Mouse (Mus musculus) left cerebral cortex, postnatal 14 days (tissue): ENCODE measurements around the gene Dhdds. TPM values are rescaled to one million over a fixed set of nuclear protein-coding genes. Genes with fewer than 3 reads are reported as not detected.
A peak's percentile ranks its signal among the peaks of the same experiment; 100 is the strongest.
"Not testable (repeated sequence)": the region's sequence is repeated elsewhere in the genome, so short reads cannot be mapped to it uniquely, and the experiment has no call there.

Experiments
- DNase-seq, 2 experiments: peaks; one replicate each; pipeline ENCODE4 v3.0.0; 2021 to 2022; ENCODE audit warnings: low spot score in 2 of 2, mixed read lengths in 1 of 2
- intact Hi-C: fragments of 180-260 bp; cut with DNase I; formaldehyde crosslinking; loops from one replicate; pipeline ENCODE4 v1.15.1; 2025
- total RNA-seq, 2 experiments: library from RNA; stranded (reverse); gene quantifications; 2 replicates each; pipeline ENCODE4 v1.2.3; 2021

Gene Dhdds
- total RNA-seq, 2 experiments from 2014 or later = 61.0 to 63.6 TPM

DNA sequence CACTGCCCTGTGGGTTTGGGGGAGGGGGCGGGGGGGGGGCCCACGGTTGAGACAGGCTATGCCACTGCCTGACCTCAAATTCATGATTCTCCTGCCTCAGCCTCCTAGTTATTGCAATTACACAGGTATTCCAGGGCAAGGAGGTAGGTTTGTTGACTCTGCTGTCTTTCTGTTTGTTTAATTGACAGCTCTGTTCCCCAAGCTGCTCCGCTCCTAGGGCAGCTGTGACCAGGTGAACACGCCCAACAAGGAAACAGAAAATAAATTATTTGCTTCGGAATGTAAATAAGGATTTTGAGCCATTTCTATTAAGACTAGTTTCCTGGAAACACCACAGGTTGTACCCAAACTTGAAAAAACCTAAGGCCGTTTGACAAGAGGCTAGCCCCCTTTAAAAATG, 9.0 kb upstream of the Dhdds start:
- intact Hi-C loops = no loop called here
- no peak for DNase-seq

DNA sequence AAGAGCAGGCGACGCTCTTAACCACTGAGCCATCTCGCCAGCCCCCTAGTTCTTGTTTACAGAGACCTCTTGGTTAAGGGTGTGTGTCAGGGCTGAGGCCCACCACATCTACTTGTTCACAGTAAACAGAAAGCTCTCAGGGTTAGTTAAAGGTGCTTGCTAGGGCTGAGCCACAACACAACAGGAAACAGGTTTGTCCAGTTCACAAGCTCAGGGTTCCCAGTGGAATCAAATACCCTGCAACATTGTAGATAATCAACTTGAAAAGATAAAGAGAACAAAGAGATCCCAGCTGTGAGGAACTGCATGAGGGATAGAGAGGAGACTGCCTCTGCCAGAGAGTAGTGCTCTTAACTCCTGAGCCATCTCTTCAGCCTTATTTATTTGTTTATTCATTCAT, 6.1 kb upstream of the Dhdds start:
- intact Hi-C loops = no loop called here
- no peak for DNase-seq

DNA sequence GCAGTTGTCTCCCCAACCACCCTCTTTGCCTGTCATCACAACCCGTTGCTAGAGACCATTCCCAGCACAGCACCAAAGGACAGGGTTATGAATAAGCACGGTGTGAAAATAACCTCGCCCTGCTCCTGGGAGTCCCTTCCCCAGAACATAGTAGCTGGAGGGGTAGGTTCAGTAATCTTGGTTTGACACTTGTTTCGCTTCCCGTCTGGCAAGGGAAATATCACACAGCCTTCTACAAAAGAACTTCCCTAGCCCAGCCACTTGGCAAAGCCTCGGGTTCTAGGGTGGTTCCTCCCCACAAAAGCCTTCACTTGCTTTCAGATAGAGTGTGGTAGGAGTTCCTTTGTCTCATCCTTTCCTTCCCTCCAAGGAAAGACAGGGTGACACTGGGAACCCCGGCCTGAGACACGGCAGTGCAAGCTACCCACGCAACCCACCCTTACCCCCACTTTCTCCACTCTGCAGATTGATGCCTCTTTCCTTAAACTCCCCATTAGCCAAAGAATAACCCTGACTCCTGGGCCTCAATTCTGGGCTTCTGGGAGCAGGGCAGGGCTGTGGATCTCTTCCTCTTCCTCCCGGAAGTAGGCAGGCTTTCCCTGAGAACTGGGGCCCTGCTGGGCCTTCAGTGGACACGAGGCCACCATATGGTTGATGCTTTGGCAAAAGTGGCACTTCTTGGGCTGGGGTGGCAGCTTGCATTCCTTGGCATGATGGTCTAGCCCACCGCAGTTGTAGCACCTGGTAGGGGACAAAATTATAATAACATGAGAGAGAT, 5.1 kb upstream of the Dhdds start:
- intact Hi-C loops = no loop called here
- no peak for DNase-seq

DNA sequence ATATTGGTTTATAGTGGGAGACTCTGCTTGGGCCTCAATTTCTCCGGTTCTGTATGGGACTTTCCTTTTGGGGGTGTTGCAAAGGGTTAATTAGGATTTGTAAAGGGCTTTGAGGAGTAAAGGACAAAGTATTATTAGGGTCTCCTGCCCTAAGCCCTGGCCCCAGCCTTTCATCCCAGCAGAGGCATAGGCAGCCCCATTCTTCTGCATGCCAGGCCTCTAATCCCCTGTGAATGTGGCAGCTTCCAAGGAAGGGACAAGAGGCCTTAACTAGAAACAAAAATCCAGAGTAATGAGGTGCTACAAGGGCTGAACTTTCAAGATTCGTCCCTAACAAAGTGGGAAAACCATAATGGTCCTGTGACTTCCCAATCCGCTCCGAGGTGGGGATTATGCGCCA, 2.2 kb upstream of the Dhdds start:
- intact Hi-C loops = no loop called here
- DNase-seq = no peak

DNA sequence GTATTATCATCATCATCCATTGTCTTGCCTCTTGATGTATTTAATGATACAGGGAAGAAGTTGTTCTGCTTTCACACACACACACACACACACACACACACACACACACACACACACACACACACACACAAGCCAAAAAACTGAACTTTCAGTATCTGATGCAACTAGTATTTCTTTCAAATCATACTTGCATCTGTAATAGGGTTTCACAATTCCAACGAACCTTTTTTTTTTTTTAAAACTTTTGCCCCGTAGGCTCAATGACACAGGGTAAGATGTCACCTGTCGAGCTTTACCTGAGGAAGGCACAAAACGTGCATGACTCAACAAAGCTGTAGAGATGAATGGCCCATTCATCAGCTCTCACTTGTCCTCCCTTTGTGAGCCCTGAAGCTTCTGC, 1.5 kb upstream of the Dhdds start:
- no peak for DNase-seq
- intact Hi-C loops = no loop called here

DNA sequence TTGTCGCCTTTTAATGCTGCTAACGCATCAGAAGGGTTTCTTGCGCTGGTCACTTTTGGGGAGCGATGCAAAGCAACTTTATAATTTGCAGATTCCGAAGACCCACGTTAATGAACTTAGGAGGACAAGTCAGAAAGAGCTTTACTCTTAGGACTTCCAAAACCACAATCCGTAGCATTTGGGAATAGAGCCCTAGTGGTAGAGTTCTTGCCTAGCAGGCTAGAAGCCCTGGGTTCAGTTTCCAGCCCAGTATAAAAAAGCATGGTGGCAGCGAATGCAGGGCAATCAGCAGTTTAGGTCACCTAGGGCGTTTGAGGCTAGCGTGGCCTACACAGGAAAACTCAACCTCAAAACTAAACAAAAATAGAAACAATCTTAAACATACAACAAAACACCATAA, 992 bp upstream of the Dhdds start:
- intact Hi-C loops = no loop called here
- DNase-seq = no peak

DNA sequence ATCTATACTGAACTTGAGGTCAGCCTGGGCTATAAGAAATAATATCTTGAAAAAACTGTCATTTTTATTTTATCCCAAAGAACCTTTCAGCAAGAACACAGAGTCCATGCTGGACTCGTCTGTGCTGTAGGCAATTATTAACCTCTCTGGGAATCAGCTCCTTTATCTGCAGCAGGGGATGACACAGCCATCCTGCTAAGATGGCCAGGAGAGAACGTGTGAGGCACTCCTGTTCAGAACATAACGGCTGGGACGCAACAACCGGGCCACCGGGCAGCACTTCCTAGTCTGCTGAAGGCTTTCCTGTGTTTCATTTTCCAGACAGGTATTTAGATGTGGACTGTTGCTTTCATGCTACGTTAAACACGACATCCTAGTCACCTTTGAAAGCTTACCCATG, 6.0 kb downstream of the Dhdds start:
- DNase-seq = no peak
- intact Hi-C loops = no loop called here

DNA sequence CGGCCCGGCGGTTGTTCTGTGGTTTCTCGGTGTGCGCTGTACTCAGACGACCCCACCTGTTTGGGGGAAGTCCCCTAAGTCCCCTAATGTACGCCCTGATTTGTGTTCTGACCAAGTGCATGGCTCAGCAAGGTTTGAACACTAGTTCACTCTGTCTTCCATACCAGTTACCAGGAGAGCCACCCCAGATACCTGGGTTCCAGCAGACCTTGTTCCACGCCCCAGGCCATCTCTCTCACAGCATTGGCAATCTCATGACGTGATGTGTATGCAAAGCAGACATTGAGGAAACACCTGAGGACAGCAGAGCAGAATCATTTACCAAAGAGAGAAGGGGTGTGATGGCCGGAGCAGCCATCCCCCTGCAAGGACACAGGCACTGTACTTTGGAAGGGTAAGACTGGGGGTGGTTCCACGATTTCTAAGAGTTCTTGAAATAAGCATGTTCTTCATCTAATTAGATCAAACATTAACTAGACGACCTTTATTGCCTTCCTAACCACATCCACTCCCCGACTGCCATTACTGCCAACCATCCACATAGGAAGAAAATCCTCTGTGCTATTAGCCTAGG, 9.5 kb downstream of the Dhdds start:
- DNase-seq = no peak
- intact Hi-C loops = no loop called here

DNA sequence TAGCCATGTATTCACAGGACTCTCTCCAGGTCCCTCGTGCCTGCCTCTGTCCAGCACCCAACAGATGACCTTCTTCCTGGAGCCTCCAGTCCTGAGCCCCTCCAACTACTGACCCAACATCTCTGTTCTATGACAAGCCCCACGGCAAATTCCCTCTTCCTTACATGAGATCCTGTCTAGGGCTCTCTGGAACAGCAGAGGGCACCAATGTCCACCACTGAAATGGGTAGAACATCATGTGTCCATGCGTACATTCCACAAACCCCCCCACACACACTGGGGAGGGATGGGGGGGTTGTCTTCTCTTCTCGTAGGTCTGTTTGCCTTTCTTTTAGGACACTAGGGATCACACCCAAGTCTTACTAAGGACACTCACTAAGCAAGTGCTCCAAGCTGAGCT, 10.7 kb downstream of the Dhdds start:
- DNase-seq = peak in 1 of 2 experiments; percentile 22
- intact Hi-C loops = no loop called here

DNA sequence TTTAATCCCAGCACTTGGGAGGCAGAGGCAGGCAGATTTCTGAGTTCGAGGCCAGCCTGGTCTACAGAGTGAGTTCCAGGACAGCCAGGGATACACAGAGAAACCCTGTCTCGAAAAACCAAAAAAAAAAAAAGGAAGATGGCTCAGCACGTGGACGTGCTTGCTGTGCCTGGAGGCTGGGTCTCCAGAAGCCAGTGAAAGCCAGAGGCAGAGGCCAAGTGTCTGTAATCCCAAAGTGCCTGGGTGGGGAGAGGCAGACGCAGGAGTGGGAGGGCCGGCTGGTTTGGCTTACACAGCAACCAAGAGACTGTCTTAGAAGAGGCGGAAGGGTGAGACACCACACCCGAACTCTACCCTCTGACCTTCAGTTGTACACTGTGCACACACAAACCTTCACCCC, 12.4 kb downstream of the Dhdds start:
- intact Hi-C loops, DNase-seq: not testable (repeated sequence)

DNA sequence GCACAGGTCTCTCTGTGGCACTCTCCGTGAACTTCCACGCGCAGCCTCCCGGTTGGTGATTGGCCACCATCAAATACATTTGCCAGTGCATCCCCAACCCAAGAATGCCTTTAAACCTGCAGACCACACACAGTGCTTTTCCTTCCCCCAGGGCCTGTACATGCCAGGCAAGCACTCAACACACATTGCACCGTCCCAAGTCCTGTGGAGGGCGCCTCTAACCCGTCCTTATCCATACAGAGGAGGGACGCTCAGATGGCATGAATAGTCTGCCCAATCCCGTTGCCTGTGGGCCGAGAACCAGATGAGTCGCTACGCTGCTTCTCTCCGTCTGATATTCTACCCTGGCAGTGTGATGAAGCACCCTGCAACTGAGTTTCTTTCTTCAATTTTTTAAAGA, 17.8 kb downstream of the Dhdds start:
- intact Hi-C loops = no loop called here
- DNase-seq = no peak

DNA sequence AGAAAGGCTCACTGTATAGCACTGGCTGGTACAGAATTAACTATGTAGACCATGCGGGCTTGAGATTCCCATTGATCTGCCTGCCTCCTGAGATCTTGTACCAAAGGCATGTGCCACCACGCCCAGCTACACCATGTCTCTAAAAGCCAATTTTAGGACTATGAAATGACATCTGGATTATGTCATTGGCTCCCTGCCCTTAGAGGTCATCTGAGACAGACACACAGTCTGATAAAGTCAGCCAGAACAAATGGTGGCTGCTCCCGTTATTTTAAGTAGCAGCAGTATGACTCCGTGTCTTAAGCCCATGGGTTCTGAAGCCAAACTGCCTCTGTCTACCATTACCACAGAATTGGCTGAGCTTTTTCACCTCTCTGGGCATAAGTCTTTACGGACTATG, 20.2 kb downstream of the Dhdds start:
- intact Hi-C loops = no loop called here
- no peak for DNase-seq

DNA sequence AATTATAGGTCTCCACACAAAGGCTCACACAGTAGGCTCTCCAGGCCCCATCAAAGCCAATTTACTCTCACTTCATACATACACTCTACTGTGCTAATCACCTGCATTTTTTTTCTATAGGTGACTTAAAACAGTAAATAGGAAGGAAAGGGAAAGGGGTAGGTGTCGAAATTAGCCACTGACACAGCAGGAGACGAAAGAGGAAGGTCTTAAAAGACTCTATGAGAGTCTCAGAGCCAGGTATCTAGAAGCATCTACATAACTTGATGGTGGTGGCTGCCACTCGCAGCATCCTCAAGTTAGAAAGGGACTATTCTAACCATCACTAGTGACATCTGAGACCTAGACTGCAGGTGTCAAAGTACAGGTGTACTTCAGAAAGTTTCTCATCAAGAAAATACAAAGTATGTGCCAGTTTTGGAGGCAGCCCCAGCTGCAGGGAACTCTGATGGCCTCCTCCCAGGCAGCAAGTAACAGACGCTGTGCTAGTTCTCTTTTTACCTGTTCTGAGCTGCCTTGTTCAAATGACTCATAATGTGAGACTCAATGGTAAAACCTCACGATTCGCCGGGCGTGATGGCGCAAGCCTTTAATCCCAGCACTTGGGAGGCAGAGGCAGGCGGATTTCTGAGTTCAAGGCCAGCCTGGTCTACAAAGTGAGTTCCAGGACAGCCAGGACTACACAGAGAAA, 22.6 kb downstream of the Dhdds start:
- intact Hi-C loops = no loop called here
- no peak for DNase-seq

DNA sequence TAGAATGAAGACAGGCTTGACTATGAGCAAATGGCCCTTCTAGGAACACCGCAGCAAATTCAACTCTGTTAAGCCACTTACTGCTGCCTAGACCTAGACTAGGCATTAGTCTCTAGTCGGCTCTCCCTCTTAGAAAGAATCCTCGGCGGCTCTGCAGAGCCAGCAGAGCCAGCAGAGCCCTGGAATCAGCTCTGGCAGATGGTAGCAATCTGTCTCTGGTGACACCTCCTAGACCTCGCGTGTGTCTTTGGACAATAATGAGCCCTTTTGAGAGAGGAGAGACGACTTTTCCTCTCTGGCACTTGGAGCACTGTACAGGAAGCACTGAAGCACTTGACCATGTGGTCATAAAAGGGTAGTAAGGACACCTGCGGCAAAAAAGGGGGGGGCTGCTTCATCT, 29.0 kb downstream of the Dhdds start:
- intact Hi-C loops = no loop called here
- DNase-seq = no peak

DNA sequence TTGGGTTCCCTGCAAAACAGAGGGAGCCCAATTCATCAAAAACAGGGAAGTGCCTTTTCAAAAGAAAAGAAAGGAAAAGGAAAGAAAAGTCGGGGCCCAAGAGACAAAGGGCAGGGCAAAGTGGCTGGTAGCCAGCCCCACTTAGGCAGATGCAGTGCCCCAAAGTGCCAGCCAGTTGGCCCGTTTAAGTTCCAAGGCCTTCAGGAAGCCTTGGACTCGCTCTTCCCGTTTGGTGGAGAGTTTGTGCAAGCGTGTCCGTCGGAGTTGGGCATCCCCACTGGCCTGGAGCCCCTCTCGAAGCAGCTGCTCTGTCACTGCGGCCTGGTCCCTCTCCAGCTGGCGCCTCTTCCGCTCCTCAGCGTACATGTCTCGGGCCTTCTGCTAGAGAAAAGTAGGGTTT, 29.8 kb downstream of the Dhdds start:
- no peak for DNase-seq
- intact Hi-C loops = no loop called here

DNA sequence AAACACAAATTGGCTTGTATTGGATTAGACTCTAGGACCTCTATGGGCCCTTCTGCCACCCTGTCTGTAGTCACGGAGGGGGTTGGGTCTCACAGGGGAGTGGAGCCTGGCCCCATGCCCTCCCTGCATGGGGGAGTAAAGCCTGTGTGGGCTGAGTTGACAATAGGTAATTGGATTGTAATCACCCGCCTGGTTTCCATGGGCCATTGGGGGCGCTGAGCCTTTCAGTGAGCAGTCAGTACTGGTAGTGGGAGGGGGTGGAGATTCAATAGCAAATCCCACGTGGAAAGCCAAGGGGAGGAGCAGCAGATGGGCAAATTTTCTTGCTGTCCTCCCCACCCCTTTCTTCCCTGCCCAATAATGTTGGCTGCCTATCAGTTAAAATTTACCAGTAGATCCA, 30.5 kb downstream of the Dhdds start:
- DNase-seq = peak; percentile 15 to 23
- intact Hi-C loops = no loop called here

DNA sequence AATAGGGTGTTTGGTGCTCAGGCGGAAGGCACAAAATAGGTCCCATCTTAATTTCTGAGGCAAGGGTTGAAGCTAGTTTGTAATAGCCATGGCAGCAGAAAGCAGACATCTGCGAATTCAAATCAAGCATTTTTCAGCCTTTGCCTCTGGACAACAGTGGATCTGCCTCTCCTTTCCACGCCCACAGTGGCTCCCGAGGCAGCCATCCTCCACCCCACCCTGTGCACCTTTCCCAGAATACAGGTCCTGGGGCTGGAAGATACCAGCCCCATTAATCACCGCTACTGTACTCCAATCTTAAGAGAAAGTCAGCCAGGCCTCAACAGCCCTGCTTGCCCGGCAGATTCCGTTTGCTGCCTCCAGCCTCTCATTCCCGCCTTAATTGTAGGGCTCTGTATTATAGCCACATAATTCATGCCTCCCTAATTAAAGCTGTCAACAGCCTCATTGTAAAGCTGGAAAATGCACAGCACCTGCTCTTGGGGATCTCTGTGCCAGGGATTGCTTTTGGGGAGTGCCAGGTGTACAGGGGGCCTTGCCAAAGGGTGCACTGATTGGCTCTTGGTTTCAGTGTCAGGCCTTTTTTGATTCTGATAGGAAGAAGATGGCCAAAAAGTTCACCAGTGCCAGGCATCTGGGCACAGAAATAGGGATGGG, 31.5 kb downstream of the Dhdds start:
- intact Hi-C loops = loop anchor here (5.0 kb wide), 1 partner anchor 57 kb away; no protein-coding TSS in a partner anchor
- DNase-seq = peak in 1 of 2 experiments; percentile 11

DNA sequence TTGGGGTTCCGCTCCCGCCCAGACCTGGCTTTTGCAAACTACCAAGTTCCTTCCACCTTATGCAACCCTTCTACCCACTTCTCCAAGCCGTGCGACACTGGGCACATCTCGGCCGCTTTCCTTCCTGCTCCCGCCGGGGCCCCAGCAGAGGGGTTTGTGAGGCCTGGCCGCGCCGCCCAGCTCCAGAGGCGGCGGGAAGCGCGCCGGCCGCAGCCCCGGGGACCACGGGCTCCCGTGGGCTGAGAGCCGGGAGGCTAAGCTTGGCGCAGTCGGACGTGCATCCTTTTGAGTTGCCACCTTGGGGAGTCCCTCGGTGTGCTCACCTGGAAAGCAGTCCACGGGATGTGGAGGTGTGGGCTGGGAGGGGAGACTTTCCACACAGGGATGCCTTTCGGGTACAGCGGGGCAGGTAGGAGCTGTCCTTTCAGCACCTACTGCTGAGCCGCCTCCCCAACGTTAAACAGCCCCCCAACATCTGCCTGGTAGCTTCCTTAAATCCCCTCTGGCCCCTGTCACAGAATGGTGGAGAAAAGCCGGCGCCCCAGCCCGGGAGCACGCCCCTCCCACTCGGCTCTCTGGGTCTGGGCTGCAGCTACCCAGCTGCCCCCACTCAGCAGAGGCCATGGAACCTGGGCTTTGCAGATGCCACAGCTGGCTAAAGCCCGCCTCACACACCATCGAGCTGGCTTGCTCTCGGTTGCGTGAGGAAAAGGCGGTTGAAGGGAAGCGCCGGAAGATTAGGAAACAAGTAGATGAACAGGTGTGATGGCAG, 32.4 kb downstream of the Dhdds start, which contains the start of gene Hmgn2:
Gene Hmgn2, minus strand, starts transcription at position 501 of the 772 bp plus-strand sequence.
- peak; percentile 43 to 47 for DNase-seq
- intact Hi-C loops = loop anchor here (5.0 kb wide), 1 partner anchor 56 kb away; no protein-coding TSS in a partner anchor

DNA sequence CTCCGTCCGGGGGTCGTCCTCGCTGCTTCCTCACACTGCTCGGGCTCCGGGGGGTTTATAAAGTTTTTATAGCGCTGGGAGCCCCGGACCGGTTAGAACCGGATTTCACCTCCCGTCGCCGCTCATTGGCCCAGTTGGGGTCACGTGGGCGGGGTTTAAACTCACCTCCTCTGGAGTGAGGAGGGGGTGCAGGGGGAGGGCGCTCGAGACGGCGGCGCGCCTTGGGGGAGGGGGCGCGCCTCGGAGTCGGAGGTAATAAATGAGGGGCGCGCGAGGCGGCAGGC, 32.9 kb downstream of the Dhdds start:
- peak; percentile 95 to 98 for DNase-seq
- intact Hi-C loops = loop anchor here (5.0 kb wide), 1 partner anchor 56 kb away; no protein-coding TSS in a partner anchor
